ENCODE assay signal across 9 mouse cellular contexts in the genomic region with DNA sequence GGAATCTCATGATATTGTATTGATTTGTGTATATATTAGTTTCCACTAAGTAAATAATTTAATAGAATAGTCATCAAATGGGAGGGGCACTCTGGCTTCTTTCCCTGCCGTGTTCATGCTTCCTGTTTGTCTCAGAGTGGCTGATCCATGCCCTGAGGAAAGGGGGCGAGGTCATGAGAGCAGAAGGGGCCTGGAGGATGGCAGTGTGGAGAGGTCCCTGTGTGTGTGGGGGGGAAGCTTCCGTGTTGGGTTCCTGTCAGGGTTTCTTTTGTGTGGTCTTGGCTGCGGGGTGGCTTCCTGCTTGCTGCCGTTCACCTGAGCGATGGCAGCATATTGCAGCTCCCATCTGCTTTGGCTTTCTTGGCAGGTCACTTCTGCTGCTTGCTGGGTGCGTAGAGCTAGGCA.
DNase-seq lines count a peak whose midpoint lies in the region; ATAC-seq lines count a peak whose summit lies in the region.
"Had no signal": no experiment of that assay in that cellular context is flagged by ENCODE, and none has a peak within 500 bp of the region (broad histone marks: within the 10 kb centered on the region; RNA-seq: fewer than 3 reads in every experiment).

No protein-coding gene starts in this region.

- H3K4me2 ChIP-seq in kidney, embryonic 15.5 days = no peak overlapping the region
- no peak overlapping the region for H3K4me2 ChIP-seq in forebrain, embryonic 16.5 days (ENCODE audit: low read length)

- ATAC-seq in kidney, embryonic 15.5 days (replicated peaks; ENCODE audit: low FRiP score) = no peak
- no peak for ATAC-seq in forebrain, embryonic 16.5 days

- no peak overlapping the region for H3K27ac ChIP-seq in kidney, embryonic 15.5 days
- peak overlapping the region; percentile 13; the same call in 1 of the 2 replicates for H3K27ac ChIP-seq in forebrain, embryonic 16.5 days (ENCODE audit: low read length)

- WGBS in kidney, embryonic 15.5 days = 58% methylated on average over 7 of the region's 7 CpGs
- 55% methylated on average over 7 of the region's 7 CpGs for WGBS in forebrain, embryonic 16.5 days

- H3K36me3 ChIP-seq in kidney, embryonic 15.5 days = no peaks in the 10 kb centered on the region
- no peaks in the 10 kb centered on the region for H3K36me3 ChIP-seq in forebrain, embryonic 16.5 days (ENCODE audit: control insufficient read depth, insufficient read depth)

- H3K9me3 ChIP-seq in kidney, embryonic 15.5 days (replicated peaks) = no peaks in the 10 kb centered on the region
- H3K9me3 ChIP-seq in forebrain, embryonic 16.5 days (ENCODE audit: control insufficient read depth, low read length) = no peaks in the 10 kb centered on the region

- H3K4me3 ChIP-seq in kidney, embryonic 15.5 days (replicated peaks) = no peak overlapping the region
- H3K4me3 ChIP-seq in forebrain, embryonic 16.5 days (replicated peaks; ENCODE audit: low read length) = no peak overlapping the region
- H3K4me3 ChIP-seq: megakaryocyte, embryonic 14.5 days had no signal

- peak; percentile 44 to 45 for DNase-seq in kidney, postnatal 36 days
- DNase-seq in cerebellum, adult 11 months = peak; percentile 72
- peak; percentile 81 to 84 for DNase-seq in thymus, postnatal 10 days (ENCODE audit: low spot score in 2 of 2)
- DNase-seq in adipocyte (ENCODE audit: low spot score) = no peak
- DNase-seq in left cerebral cortex, adult 18-20 months (ENCODE audit: low spot score in 2 of 2) = no peak
- DNase-seq: heart, postnatal 14 days had no signal

- H3K4me1 ChIP-seq in kidney, embryonic 15.5 days = peaks cover 27% of the 10 kb centered on the region
- H3K4me1 ChIP-seq in forebrain, embryonic 16.5 days (replicated peaks; ENCODE audit: control insufficient read depth, insufficient read depth, low read length) = peaks cover 72% of the 10 kb centered on the region

- H3K9ac ChIP-seq in kidney, embryonic 15.5 days = no peak overlapping the region
- no peak overlapping the region for H3K9ac ChIP-seq in forebrain, embryonic 16.5 days (replicated peaks; ENCODE audit: low read depth, low read length)

- H3K27me3 ChIP-seq in kidney, embryonic 15.5 days = no peaks in the 10 kb centered on the region
- no peaks in the 10 kb centered on the region for H3K27me3 ChIP-seq in forebrain, embryonic 16.5 days (replicated peaks; ENCODE audit: control insufficient read depth, insufficient read depth, low read length)
- H3K27me3 ChIP-seq: megakaryocyte, embryonic 14.5 days had no signal

Comparison
In these comparisons a context has a peak if more than half of its experiments do, and no peak if none do; other contexts are left out.
1. DNase-seq: peak in kidney, postnatal 36 days (2 of 2), cerebellum, adult 11 months (single experiment) and thymus, postnatal 10 days (2 of 2); none in adipocyte (single experiment) and left cerebral cortex, adult 18-20 months (0 of 2).